Mouse (Mus musculus) adrenal gland, postnatal 4 days (tissue): ENCODE data around the gene Lyplal1. TPM values are rescaled to one million over a fixed set of nuclear protein-coding genes. Genes with fewer than 3 reads are reported as not detected.
A peak's percentile ranks its signal among the peaks of the same experiment; 100 is the strongest.

Experiments
- DNase-seq, 2 experiments: peaks; one replicate each; pipeline ENCODE4 v3.0.0; 2021 to 2022; ENCODE audit warnings: low spot score in 2 of 2, mixed read lengths in 2 of 2
- long read RNA-seq, 2 experiments: library from polyadenylated mRNA; stranded (forward); transcript quantifications; one replicate each; pipeline ENCODE4 v2.0.0; 2021
- total RNA-seq, 2 experiments: library from RNA; stranded (reverse); gene quantifications; 2 replicates each; pipeline ENCODE4 v1.2.3; 2021

Gene Lyplal1
- 10 to 100 TPM; 21.8 to 23.9 TPM for total RNA-seq
- long read RNA-seq, experiment 1, transcript Lyplal1-201 (5 exons, 1,578 nt) = major isoform, 21 of 34 reads
- long read RNA-seq, experiment 1, partial matches to known transcripts = 8 of 34 reads
- long read RNA-seq, experiment 1, other reads (novel, unspliced or antisense) = 3 of 34 reads
- long read RNA-seq, experiment 2, transcript Lyplal1-201 (5 exons, 1,578 nt) = major isoform, 33 of 37 reads
- long read RNA-seq, experiment 2, partial matches to known transcripts = 1 of 37 reads
- long read RNA-seq, experiment 2, other reads (novel, unspliced or antisense) = 3 of 37 reads

GRCm38 (mm10) chr1:186116701-186117488 is at the start of gene Lyplal1:
TSS of gene Lyplal1 (minus strand) at chr1:186117310.
- DNase-seq = peak; percentile 85 to 87

GRCm38 (mm10) chr1:186163616-186164015 is 46.5 kb upstream of the Lyplal1 start:
- no peak for DNase-seq

DNA sequence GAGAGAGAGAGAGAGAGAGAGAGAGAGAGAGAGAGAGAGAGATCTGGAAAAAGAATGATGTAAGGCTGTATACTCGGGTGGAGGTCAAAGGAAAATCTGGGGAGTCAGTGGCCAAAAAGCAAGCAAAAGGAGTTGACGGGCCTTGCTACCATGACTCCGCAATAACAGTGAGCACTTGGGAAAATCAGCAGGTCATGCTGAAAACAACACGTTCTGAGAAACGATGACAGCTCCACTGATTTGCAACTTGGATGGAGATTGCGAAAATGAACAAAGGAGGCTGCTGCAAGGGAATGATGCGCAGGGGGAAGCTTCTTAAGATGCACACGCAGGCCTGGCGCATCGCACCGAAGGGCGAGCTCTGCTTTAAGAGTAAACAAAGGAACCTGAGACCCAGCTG is 46.1 kb upstream of the Lyplal1 start:
- no peak for DNase-seq

DNA sequence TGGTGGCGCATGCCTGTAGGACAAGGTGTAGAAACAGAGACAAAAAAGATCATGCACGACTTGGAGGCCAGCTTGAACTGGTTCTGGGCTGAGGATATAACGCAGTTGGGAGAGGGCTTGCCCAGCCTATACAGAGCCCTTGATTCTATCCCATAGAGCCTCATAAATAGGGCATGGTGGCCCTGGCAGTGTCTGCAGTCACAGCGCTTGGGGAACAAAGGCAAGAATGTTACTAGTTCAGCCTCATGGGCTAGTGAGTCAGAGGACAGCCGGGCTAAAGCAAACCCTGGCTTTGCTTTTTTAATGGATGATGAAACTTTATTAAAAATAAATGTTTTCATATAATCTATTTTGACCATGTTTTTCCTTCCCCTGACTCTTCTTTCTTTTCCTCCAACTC is 33.3 kb upstream of the Lyplal1 start:
- DNase-seq = no peak

DNA sequence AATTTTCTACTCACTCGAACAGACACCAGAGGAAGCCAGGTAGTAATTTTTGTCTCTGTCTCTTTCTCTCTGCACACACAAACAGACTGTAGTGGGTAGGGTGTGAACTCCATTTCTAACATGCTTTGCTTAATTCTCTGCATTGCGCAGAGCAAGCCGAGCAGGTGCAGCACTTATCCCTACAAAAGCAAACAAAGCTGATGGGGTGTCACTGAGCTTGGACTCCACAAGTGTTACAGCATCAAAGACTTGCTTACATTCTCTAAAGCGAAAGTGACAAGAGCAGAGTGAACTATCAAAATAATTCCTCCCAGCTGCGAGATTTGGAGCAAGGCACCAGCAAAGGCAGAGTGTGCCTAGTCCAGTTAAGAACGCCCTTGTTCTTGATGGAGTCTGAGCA is 28.3 kb upstream of the Lyplal1 start:
- DNase-seq = no peak

DNA sequence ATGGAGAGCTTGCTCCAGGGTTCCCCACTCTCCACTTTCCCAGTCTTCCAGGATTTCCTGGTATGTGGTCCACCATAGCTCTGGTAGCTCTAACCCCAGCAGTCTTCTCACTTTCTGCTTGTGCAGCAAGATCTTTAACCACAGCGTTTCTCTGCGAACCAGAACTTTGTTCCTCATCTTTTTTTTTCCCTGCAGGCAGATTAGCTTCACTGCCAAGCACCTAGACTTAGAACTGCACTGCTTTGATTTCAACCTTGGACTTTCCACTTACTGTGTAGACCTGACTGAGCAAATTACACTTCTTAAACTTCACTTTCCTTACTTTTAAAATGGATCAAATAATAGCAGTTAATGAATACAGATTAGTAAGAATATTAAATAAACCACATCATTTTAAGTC is 23.1 kb upstream of the Lyplal1 start:
- no peak for DNase-seq

- no peak for DNase-seq
Measured at GRCm38 (mm10) chr1:186137873-186138272, 20.8 kb upstream of the Lyplal1 start.

GRCm38 (mm10) chr1:186136636-186137380 is 19.7 kb upstream of the Lyplal1 start:
- DNase-seq = no peak

DNA sequence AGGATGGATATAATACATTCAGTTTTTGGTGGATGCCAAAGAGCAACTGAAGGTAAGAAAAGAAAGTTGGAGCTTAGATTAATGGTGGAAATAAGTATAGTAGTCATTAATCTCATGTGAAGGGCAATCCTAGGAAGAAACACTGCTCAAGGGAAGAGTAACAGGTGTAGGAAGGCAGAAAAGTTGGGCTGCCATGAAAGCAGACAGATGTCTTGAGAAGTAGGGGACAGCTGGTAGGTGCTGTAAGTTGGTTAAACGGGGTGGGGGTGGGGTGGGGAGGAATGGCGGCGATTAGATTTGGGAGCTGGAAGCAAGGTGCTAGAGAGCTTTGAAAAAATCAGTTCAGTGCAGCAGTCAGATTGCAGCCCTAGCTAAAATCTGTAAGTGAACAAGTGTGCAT is 14.4 kb upstream of the Lyplal1 start:
- no peak for DNase-seq

DNA sequence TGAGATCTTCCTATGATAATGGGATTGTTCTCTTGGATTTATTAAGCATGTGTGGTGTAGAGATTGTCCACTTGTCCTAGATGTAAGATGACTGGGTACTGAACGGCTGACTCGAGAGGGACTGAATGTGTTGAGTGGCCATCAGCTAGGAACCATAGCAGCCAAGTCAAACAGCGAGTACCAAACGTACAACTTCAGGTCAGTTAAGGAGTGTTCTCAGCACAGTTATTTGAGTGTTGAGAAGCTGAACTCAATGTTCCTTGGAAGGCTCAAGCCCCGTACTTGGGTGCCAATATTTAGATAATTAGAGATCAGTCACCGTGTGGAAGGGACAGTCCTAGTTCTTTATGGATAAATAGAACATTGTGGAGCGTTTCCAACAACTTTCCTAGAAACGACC is 11.8 kb upstream of the Lyplal1 start:
- no peak for DNase-seq

GRCm38 (mm10) chr1:186126313-186126862 is 9.3 kb upstream of the Lyplal1 start:
- no peak for DNase-seq

DNA sequence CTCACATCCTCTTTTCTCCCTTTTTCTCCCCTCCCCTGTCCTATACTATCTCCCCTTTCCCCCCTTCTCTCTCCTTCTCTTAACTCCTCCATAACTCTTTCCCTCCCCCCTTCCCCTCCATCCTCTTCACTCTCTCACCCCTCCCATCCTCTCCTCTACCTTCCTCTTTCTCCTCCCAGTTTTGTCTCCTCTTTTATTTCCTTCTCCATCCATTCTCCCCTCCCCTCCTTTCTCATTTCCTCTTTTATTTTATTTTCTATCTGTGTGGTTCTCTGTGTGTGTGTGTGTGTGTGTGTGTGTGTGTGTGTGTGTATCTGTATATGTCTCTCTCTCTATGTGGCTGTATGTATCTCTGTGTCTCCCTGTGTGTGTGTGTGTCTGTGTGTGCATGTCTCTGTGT is 6.6 kb upstream of the Lyplal1 start:
- no peak for DNase-seq

DNA sequence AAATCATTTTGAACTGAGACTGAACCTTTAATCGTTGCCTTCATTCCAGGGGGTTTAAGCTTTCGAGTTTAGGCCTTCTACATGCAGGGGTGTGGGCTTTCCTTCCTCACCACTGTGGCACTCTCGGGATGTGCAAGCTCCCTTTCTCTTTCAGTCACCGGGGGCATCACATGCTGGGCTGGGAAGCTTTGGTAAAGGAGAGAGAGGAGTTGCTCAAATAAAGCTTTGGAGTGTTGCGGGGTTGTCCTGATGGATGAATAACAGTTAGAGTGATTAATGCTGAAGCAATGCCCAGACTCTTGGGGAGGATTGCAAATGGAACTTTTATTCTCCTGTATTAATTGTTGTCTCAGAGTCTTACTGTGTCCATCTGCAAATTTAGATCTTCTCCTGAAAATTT is 2.7 kb upstream of the Lyplal1 start:
- DNase-seq = no peak

DNA sequence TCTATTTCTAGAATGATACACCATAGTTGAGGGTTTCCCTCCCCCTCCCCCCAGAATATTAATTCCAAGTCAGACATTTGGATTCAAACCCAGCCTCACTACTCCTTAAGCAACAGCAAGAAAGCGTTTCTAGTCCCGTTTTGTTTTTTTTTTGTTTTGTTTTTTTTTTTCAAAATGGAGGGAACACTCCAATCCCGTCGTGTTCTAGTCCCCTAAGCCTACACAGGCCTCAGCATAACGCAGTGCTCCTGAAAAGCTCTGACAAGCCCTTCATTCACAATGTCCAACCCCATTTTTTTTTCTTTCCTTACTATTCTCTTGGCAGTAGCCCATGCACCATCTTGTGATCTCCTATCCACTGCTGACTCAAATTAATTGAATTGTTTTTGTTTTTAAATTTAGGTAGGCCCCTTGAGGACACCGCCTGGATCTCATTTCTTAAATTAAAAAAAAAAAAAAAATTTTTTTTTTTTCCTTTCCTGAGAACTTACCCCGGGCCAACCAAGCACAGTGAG is 967 bp downstream of the Lyplal1 start:
- no peak for DNase-seq

GRCm38 (mm10) chr1:186102313-186102712 is 14.8 kb downstream of the Lyplal1 start:
- no peak for DNase-seq

DNA sequence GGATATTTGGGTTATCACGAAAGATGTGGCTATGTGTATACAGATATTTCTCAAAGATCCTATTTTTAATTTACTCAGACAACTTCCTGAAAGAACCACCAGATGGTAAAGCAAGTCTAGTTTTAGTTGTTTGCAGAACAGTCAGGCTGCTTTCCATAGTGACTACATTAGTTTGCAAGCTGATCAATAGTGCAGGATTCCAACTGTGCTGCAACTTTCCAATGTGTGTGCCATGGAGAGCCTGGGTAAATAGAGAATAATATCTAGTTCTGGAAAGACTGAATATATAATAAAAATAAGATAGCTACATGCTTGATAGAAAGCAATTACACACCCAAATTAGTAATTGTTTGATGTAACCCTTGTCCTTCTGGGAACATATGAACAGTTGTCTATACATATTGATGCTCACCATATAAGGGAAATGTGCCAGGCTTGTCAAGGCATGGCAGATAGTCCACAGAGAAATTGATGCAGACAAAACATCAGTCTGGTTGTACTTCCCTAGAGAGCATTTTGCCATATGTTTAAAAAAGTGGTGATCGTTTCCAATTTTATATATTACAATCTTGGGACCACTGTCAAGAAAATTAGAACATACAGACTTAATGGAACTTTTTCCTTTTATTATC is 50.7 kb downstream of the Lyplal1 start:
- DNase-seq = no peak

DNA sequence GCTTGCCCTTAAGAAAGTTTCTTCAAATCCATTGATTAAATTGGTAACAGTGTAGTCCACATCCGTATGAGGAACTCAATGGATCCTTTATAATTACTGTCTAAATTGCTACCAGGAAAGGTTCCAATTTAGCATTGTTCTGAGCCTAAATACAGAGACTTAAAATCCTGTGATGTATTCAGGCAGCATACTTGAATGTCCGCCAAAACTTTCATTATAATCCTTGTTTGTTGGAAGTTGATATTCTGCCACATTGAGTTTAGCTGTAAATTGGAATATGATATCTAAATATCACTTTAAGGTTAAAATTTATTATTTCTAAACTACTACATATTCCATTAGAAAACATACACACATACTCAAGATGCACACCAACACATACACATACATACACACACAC is 57.1 kb downstream of the Lyplal1 start:
- no peak for DNase-seq

- no peak for DNase-seq
Measured at GRCm38 (mm10) chr1:186054227-186054626, 62.9 kb downstream of the Lyplal1 start.

DNA sequence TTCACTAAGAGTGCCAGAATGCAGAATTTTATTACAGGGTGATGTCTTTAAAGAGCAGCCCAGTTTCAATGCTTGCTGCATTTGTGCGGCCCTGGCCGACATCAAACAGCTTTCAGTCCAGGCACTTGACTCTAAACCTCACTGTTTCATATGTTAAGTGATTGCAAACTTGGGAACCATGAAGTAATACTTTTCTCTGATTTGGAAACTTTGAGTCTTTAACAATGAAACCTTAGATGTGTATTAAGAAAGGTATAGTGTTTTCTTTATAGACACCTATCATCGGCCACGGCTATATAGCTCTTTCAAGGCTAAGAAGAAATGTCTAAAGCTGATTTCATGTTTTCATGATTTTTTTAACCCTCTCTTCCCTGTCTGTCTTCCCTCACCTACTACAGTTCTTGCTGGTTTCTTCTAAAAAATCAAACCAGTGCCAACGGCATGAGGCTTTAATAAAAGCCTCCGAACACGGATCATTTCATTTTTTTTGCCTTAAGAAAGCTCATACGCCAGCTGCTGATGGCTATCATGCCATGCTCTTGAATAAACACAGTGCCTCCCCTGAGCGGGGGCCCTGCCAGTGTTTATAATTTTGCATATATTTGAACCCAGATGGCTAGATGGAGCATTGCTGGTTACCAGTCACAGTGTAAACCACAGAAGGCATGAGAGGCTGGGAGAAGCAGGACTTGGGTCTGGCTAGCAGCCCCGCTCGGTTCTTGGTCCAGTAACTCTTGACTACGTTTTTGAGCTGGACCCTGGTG is 63.6 kb downstream of the Lyplal1 start:
- DNase-seq = no peak
